In the genomic region with DNA sequence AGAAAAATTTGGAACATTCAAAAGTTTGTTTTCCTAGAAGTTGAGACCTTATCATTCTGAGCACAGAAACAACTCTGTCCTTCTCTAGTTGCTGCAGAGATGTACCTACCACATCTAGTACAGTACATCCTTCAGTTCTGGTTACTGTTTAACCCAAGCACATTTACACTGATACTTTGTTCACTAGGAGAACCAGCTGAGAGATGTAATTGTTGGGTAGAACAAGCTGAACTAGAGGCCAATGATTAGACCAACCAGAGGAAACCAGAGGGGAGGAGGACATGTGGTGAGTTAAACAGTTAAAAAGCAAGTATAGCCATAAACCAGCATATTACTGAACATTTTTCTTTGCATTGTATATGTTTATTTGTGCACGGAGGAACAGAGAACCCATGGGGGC, we compare ENCODE assay signal across 26 mouse cellular contexts. TPM values are rescaled to one million over a fixed set of nuclear protein-coding genes. Genes with fewer than 3 reads are reported as not detected.
A peak's percentile ranks its signal among the peaks of the same experiment; 100 is the strongest.
DNase-seq lines count a peak whose midpoint lies in the region; ATAC-seq and TF ChIP-seq lines count a peak whose summit lies in the region.
"Had no signal": no experiment of that assay in that cellular context is flagged by ENCODE, and none has a peak within 500 bp of the region (broad histone marks: within the 10 kb centered on the region; RNA-seq: fewer than 3 reads in every experiment).

No protein-coding gene starts in this region.

- no peaks in the 10 kb centered on the region; the same call in 1 of the 2 replicates for H3K36me3 ChIP-seq in intestine, embryonic 14.5 days (ENCODE audit: control insufficient read depth, insufficient read depth, low read length)
- H3K36me3 ChIP-seq in intestine, embryonic 16.5 days (ENCODE audit: control insufficient read depth, insufficient read depth, low read length), result no peaks in the 10 kb centered on the region
- peaks cover 3% of the 10 kb centered on the region; the same call in 1 of the 2 replicates for H3K36me3 ChIP-seq in small intestine, adult 2 months (ENCODE audit: control insufficient read depth, insufficient read depth, low read length)
- no peaks in the 10 kb centered on the region for H3K36me3 ChIP-seq in midbrain, postnatal 0 days (ENCODE audit: insufficient read depth, low read length)
- H3K36me3 ChIP-seq: embryonic facial prominence, embryonic 13.5 days; embryonic facial prominence, embryonic 15.5 days; forebrain, embryonic 10.5 days; forebrain, embryonic 12.5 days; G1E had no signal

- no peak overlapping the region for H3K9ac ChIP-seq in intestine, embryonic 14.5 days (ENCODE audit: low read length)
- H3K9ac ChIP-seq in intestine, embryonic 16.5 days (ENCODE audit: low read depth, low read length), result no peak overlapping the region
- H3K9ac ChIP-seq in midbrain, postnatal 0 days (replicated peaks; ENCODE audit: low read length, poor library complexity, severe bottlenecking), result no peak overlapping the region
- H3K9ac ChIP-seq: embryonic facial prominence, embryonic 13.5 days; embryonic facial prominence, embryonic 15.5 days; forebrain, embryonic 12.5 days had no signal

- TF ChIP-seq POLR2A in small intestine, adult 2 months (IDR thresholded peaks at IDR 0.05; ENCODE audit: low read depth, low read length), result no peak

- H3K9me3 ChIP-seq in intestine, embryonic 14.5 days (ENCODE audit: control insufficient read depth, low read length), result no peaks in the 10 kb centered on the region
- H3K9me3 ChIP-seq in intestine, embryonic 16.5 days (ENCODE audit: control insufficient read depth, low read length), result no peaks in the 10 kb centered on the region
- no peaks in the 10 kb centered on the region for H3K9me3 ChIP-seq in midbrain, postnatal 0 days (ENCODE audit: low read length)
- H3K9me3 ChIP-seq: embryonic facial prominence, embryonic 13.5 days; embryonic facial prominence, embryonic 15.5 days; forebrain, embryonic 10.5 days; forebrain, embryonic 12.5 days; G1E had no signal

- no peak overlapping the region for H3K4me2 ChIP-seq in intestine, embryonic 14.5 days (ENCODE audit: low read length)
- no peak overlapping the region for H3K4me2 ChIP-seq in intestine, embryonic 16.5 days (ENCODE audit: low read depth, low read length)
- no peak overlapping the region for H3K4me2 ChIP-seq in midbrain, postnatal 0 days (ENCODE audit: low read depth, low read length, poor library complexity, severe bottlenecking)
- H3K4me2 ChIP-seq: embryonic facial prominence, embryonic 13.5 days; embryonic facial prominence, embryonic 15.5 days; forebrain, embryonic 12.5 days had no signal

- WGBS in intestine, embryonic 14.5 days, result 71% methylated on average over 1 of the region's 1 CpGs
- 41% methylated on average over 1 of the region's 1 CpGs for WGBS in intestine, embryonic 16.5 days
- WGBS in small intestine, adult 2 months, result 47% methylated on average over 1 of the region's 1 CpGs
- 89% methylated on average over 1 of the region's 1 CpGs for WGBS in midbrain, postnatal 0 days

- H3K27me3 ChIP-seq in intestine, embryonic 14.5 days (replicated peaks; ENCODE audit: control insufficient read depth, insufficient read depth, low read length), result no peaks in the 10 kb centered on the region
- H3K27me3 ChIP-seq in intestine, embryonic 16.5 days (replicated peaks; ENCODE audit: control insufficient read depth, insufficient read depth, low read length), result no peaks in the 10 kb centered on the region
- no peaks in the 10 kb centered on the region for H3K27me3 ChIP-seq in small intestine, adult 2 months (ENCODE audit: control insufficient read depth, insufficient read depth, low read length)
- H3K27me3 ChIP-seq in midbrain, postnatal 0 days (ENCODE audit: insufficient read depth, low read length), result no peaks in the 10 kb centered on the region
- H3K27me3 ChIP-seq: embryonic facial prominence, embryonic 13.5 days; embryonic facial prominence, embryonic 15.5 days; forebrain, embryonic 12.5 days had no signal

- no peak for TF ChIP-seq CTCF in small intestine, adult 2 months (IDR thresholded peaks at IDR 0.05; ENCODE audit: extremely low read depth, insufficient read length, insufficient replicate concordance, low read depth, low read length)
- TF ChIP-seq CTCF in midbrain, postnatal 0 days (IDR thresholded peaks at IDR 0.05), result no peak

- no peak overlapping the region for H3K4me3 ChIP-seq in intestine, embryonic 14.5 days (ENCODE audit: low read depth, low read length)
- H3K4me3 ChIP-seq in intestine, embryonic 16.5 days (ENCODE audit: low read length), result no peak overlapping the region
- H3K4me3 ChIP-seq in small intestine, adult 2 months (ENCODE audit: low read depth, low read length), result no peak overlapping the region
- H3K4me3 ChIP-seq in midbrain, postnatal 0 days (ENCODE audit: low read depth, low read length), result no peak overlapping the region
- H3K4me3 ChIP-seq: embryonic facial prominence, embryonic 13.5 days; embryonic facial prominence, embryonic 15.5 days; erythroblast, embryonic 14.5 days; forebrain, embryonic 10.5 days; forebrain, embryonic 12.5 days had no signal

- 0 out of 2 replicates have a peak, but pooled peaks cover 3% of the 10 kb centered on the region for H3K4me1 ChIP-seq in intestine, embryonic 14.5 days (replicated peaks; ENCODE audit: control insufficient read depth, insufficient read depth, low read length)
- H3K4me1 ChIP-seq in intestine, embryonic 16.5 days (ENCODE audit: control insufficient read depth, insufficient read depth, low read length), result 0 out of 2 replicates have a peak, but pooled peaks cover 8% of the 10 kb centered on the region
- H3K4me1 ChIP-seq in small intestine, adult 2 months (ENCODE audit: control insufficient read depth, insufficient read depth, insufficient read length, low read length), result peaks cover 7% of the 10 kb centered on the region; the same call in 1 of the 2 replicates
- no peaks in the 10 kb centered on the region for H3K4me1 ChIP-seq in midbrain, postnatal 0 days (ENCODE audit: insufficient read depth, low read length)
- H3K4me1 ChIP-seq: embryonic facial prominence, embryonic 13.5 days; embryonic facial prominence, embryonic 15.5 days; forebrain, embryonic 10.5 days; forebrain, embryonic 12.5 days had no signal

- no peak for ATAC-seq in intestine, embryonic 14.5 days (replicated peaks; ENCODE audit: low FRiP score, low TSS enrichment, low read depth)
- ATAC-seq in intestine, embryonic 16.5 days, result peak; percentile 71
- no peak for ATAC-seq in midbrain, postnatal 0 days (ENCODE audit: low FRiP score)
- ATAC-seq: activated CD4-positive, CD25-positive, alpha-beta regulatory T cell, adult 4 months; forebrain, embryonic 14.5 days; forebrain, embryonic 16.5 days; Patski had no signal

- DNase-seq in kidney, adult 9 months, result peak; percentile 19
- DNase-seq in kidney, adult 11 months, result no peak
- peak; percentile 18 for DNase-seq in intestine, embryonic 14.5 days (ENCODE audit: low spot score)
- DNase-seq in layer of hippocampus, adult 9-10 months (ENCODE audit: low spot score), result no peak
- no peak for DNase-seq in neural tube, embryonic 10.5 days (ENCODE audit: extremely low spot score, low spot score)
- no peak for DNase-seq in midbrain, postnatal 0 days (ENCODE audit: low spot score)
- DNase-seq: adrenal gland, adult 8-10 months; adrenal gland, postnatal 14 days; adrenal gland, postnatal 36 days; cerebellum, adult 11-12 months; cerebellum, adult 2 months; cerebellum, adult 9-10 months; cerebellum, postnatal 10 days; cerebellum, postnatal 25 days had no signal

- no peak overlapping the region for H3K27ac ChIP-seq in intestine, embryonic 14.5 days (ENCODE audit: low read depth)
- H3K27ac ChIP-seq in intestine, embryonic 16.5 days (ENCODE audit: low read length), result no peak overlapping the region
- H3K27ac ChIP-seq in small intestine, adult 2 months (ENCODE audit: insufficient read depth, low read depth, low read length), result peak overlapping the region; percentile 74
- no peak overlapping the region for H3K27ac ChIP-seq in midbrain, postnatal 0 days (ENCODE audit: low read depth, low read length)
- H3K27ac ChIP-seq: embryonic facial prominence, embryonic 13.5 days; embryonic facial prominence, embryonic 15.5 days; forebrain, embryonic 10.5 days; forebrain, embryonic 12.5 days had no signal

RNA-seq across cellular contexts. Expression of gene Gucy2c, which starts 5.2 kb away (rescaled TPM):
- polyA plus RNA-seq in intestine, embryonic 14.5 days (2014; fragmentation: Nextera tagmentation; extraction: Ambion mirVana), result 62.1 and 63.7 TPM in 2 replicates
- polyA plus RNA-seq in intestine, embryonic 16.5 days (2015; fragmentation: Nextera tagmentation; extraction: Ambion mirVana), result 91.5 and 109 TPM in 2 replicates
- polyA plus RNA-seq in small intestine, adult 2 months (2012; rRNA removed), result 26.6 and 69.2 TPM in 2 replicates
- total RNA-seq in midbrain, postnatal 0 days (2014; rRNA removed), result 0.55 and 1.4 TPM in 2 replicates
- polyA plus RNA-seq in midbrain, postnatal 0 days (2015; fragmentation: Nextera tagmentation; extraction: Ambion mirVana), result 0.87 and 1.1 TPM in 2 replicates
- total RNA-seq: adrenal gland, postnatal 36 days; G1E had no signal
- polyA plus RNA-seq: activated CD4-positive, CD25-positive, alpha-beta regulatory T cell, adult 4 months; embryonic facial prominence, embryonic 13.5 days; erythroblast, embryonic 14.5 days; forebrain, embryonic 10.5 days; G1E had no signal

RNA-seq across cellular contexts. Expression of gene Hist4h4, which starts 27.8 kb away (rescaled TPM):
- 1.3 and 2.2 TPM in 2 replicates for polyA plus RNA-seq in intestine, embryonic 14.5 days (2014; fragmentation: Nextera tagmentation; extraction: Ambion mirVana)
- 0.40 and 0.49 TPM in 2 replicates for polyA plus RNA-seq in intestine, embryonic 16.5 days (2015; fragmentation: Nextera tagmentation; extraction: Ambion mirVana)
- 2.0 and 3.9 TPM in 2 replicates for polyA plus RNA-seq in small intestine, adult 2 months (2012; rRNA removed)
- total RNA-seq in midbrain, postnatal 0 days (2014; rRNA removed), result 38.0 and 58.4 TPM in 2 replicates
- polyA plus RNA-seq in midbrain, postnatal 0 days (2015; fragmentation: Nextera tagmentation; extraction: Ambion mirVana), result 0.32 and 0.45 TPM in 2 replicates

RNA-seq across cellular contexts. Expression of gene H2afj, which starts 31.7 kb away (rescaled TPM):
- 152 and 182 TPM in 2 replicates for polyA plus RNA-seq in intestine, embryonic 14.5 days (2014; fragmentation: Nextera tagmentation; extraction: Ambion mirVana)
- polyA plus RNA-seq in intestine, embryonic 16.5 days (2015; fragmentation: Nextera tagmentation; extraction: Ambion mirVana), result 217 and 222 TPM in 2 replicates
- polyA plus RNA-seq in small intestine, adult 2 months (2012; rRNA removed), result 401 and 773 TPM in 2 replicates
- 19.0 and 25.9 TPM in 2 replicates for total RNA-seq in midbrain, postnatal 0 days (2014; rRNA removed)
- polyA plus RNA-seq in midbrain, postnatal 0 days (2015; fragmentation: Nextera tagmentation; extraction: Ambion mirVana), result 98.8 and 114 TPM in 2 replicates

RNA-seq across cellular contexts. Expression of gene BC049715, which starts 51.0 kb away (rescaled TPM):
- polyA plus RNA-seq in intestine, embryonic 14.5 days (2014; fragmentation: Nextera tagmentation; extraction: Ambion mirVana), result 1.1 and 1.7 TPM in 2 replicates
- polyA plus RNA-seq in intestine, embryonic 16.5 days (2015; fragmentation: Nextera tagmentation; extraction: Ambion mirVana), result 0.65 and 0.93 TPM in 2 replicates
- 0.28 and 0.56 TPM in 2 replicates for polyA plus RNA-seq in small intestine, adult 2 months (2012; rRNA removed)
- total RNA-seq in midbrain, postnatal 0 days (2014; rRNA removed), result 0.33 and 1.7 TPM in 2 replicates
- polyA plus RNA-seq in midbrain, postnatal 0 days (2015; fragmentation: Nextera tagmentation; extraction: Ambion mirVana), result 2.0 and 2.3 TPM in 2 replicates

RNA-seq across cellular contexts. Expression of gene Wbp11, which starts 51.6 kb away (rescaled TPM):
- 113 TPM in 2 replicates for polyA plus RNA-seq in intestine, embryonic 14.5 days (2014; fragmentation: Nextera tagmentation; extraction: Ambion mirVana)
- polyA plus RNA-seq in intestine, embryonic 16.5 days (2015; fragmentation: Nextera tagmentation; extraction: Ambion mirVana), result 82.1 and 82.3 TPM in 2 replicates
- polyA plus RNA-seq in small intestine, adult 2 months (2012; rRNA removed), result 16.0 and 32.0 TPM in 2 replicates
- total RNA-seq in midbrain, postnatal 0 days (2014; rRNA removed), result 43.6 and 44.8 TPM in 2 replicates
- polyA plus RNA-seq in midbrain, postnatal 0 days (2015; fragmentation: Nextera tagmentation; extraction: Ambion mirVana), result 73.6 and 86.1 TPM in 2 replicates

Comparison
In these comparisons a context has a peak if more than half of its experiments do, and no peak if none do; other contexts are left out.
1. DNase-seq: peak in kidney, adult 9 months (single experiment) and intestine, embryonic 14.5 days (single experiment); none in kidney, adult 11 months (single experiment), layer of hippocampus, adult 9-10 months (single experiment), neural tube, embryonic 10.5 days (single experiment) and midbrain, postnatal 0 days (single experiment).
2. RNA of gene Gucy2c, which starts 5.2 kb away (polyA plus RNA-seq): 91.5 to 109 TPM in intestine, embryonic 16.5 days, 26.6 to 69.2 TPM in small intestine, adult 2 months and 62.1 to 63.7 TPM in intestine, embryonic 14.5 days; 0.87 to 1.1 TPM in midbrain, postnatal 0 days; every median in the first group is over 10 times any median in the second.